In the genomic region with DNA sequence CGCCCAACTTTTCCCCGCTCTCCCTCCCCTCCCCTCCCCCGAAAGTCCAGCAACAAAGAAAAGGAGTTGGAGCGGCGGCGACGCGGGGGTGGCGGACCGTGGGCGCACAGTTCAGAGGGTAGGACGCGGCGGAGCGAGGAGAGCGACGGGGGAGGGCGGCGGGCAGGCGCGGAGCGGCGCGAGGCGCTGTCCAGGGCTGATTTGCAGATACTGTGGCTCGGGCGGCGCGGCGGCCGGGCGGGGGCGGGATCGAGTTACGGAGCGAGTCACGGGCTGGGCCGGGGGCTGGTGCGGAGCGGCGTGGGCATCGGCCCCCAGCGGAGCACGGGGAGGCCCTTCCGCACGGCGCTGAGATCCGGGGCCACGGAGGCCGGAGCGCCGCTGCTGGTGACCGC, we compare ENCODE assay signal across 8 mouse cellular contexts. TPM values are rescaled to one million over a fixed set of nuclear protein-coding genes. Genes with fewer than 3 reads are reported as not detected.
A peak's percentile ranks its signal among the peaks of the same experiment; 100 is the strongest.
DNase-seq lines count a peak whose midpoint lies in the region; ATAC-seq and TF ChIP-seq lines count a peak whose summit lies in the region.

No protein-coding gene starts in this region.

- H3K4me3 ChIP-seq in embryonic fibroblast, embryonic 13.5 days (ENCODE audit: insufficient read depth, low read length) = peak overlapping the region; percentile 88
- peak overlapping the region; percentile 66 for H3K4me3 ChIP-seq in heart, embryonic 12.5 days
- H3K4me3 ChIP-seq in kidney, embryonic 14.5 days (ENCODE audit: low read length) = peak overlapping the region; percentile 97
- peak overlapping the region; percentile 80 to 85 for H3K4me3 ChIP-seq in liver, embryonic 14.5 days (ENCODE audit: insufficient read depth in 1 of 2, low read depth in 2 of 2, low read length in 2 of 2)
- H3K4me3 ChIP-seq in stomach, embryonic 16.5 days (replicated peaks; ENCODE audit: low read length) = peak overlapping the region; percentile 84

- no peaks in the 10 kb centered on the region for H3K27me3 ChIP-seq in heart, embryonic 12.5 days (replicated peaks)
- no peaks in the 10 kb centered on the region for H3K27me3 ChIP-seq in kidney, embryonic 14.5 days (ENCODE audit: control insufficient read depth, insufficient read depth, low read length)
- no peaks in the 10 kb centered on the region for H3K27me3 ChIP-seq in liver, embryonic 14.5 days (ENCODE audit: control insufficient read depth, insufficient read depth, low read length)
- no peaks in the 10 kb centered on the region for H3K27me3 ChIP-seq in stomach, embryonic 16.5 days (ENCODE audit: control insufficient read depth, insufficient read depth, low read length)

- no peaks in the 10 kb centered on the region for H3K9me3 ChIP-seq in heart, embryonic 12.5 days (replicated peaks)
- H3K9me3 ChIP-seq in kidney, embryonic 14.5 days (ENCODE audit: control insufficient read depth, low read length) = no peaks in the 10 kb centered on the region
- H3K9me3 ChIP-seq in liver, embryonic 14.5 days (ENCODE audit: control insufficient read depth, low read length) = no peaks in the 10 kb centered on the region
- no peaks in the 10 kb centered on the region for H3K9me3 ChIP-seq in stomach, embryonic 16.5 days (replicated peaks; ENCODE audit: control insufficient read depth, low read length)

- no peaks in the 10 kb centered on the region for H3K4me1 ChIP-seq in embryonic fibroblast, embryonic 13.5 days (ENCODE audit: control insufficient read depth, insufficient read depth, low read length)
- peaks cover 18% of the 10 kb centered on the region for H3K4me1 ChIP-seq in heart, embryonic 12.5 days (replicated peaks)
- H3K4me1 ChIP-seq in kidney, embryonic 14.5 days (ENCODE audit: control insufficient read depth, insufficient read depth, low read length) = peaks cover 8% of the 10 kb centered on the region; the same call in 1 of the 2 replicates
- H3K4me1 ChIP-seq in liver, embryonic 14.5 days (replicated peaks; ENCODE audit: control insufficient read depth in 2 of 2, insufficient read depth in 2 of 2, low read length in 1 of 2) = peaks cover 0 to 8% of the 10 kb centered on the region in 2 experiments; a peak in 3 of 4 replicates
- peaks cover 7% of the 10 kb centered on the region; the same call in 1 of the 2 replicates for H3K4me1 ChIP-seq in stomach, embryonic 16.5 days (ENCODE audit: control insufficient read depth, insufficient read depth, low read length)

- 1% methylated on average over 37 of the region's 53 CpGs for WGBS in heart, embryonic 12.5 days
- WGBS in kidney, embryonic 14.5 days = 2% methylated on average over 29 of the region's 53 CpGs
- under 1% methylated on average over 30 of the region's 53 CpGs for WGBS in liver, embryonic 14.5 days (ENCODE audit: insufficient replicate concordance)
- WGBS in stomach, embryonic 16.5 days = under 1% methylated on average over 41 of the region's 53 CpGs

- peak; percentile 41; the same call in 1 of the 2 replicates for TF ChIP-seq POLR2A in embryonic fibroblast, embryonic 13.5 days (IDR thresholded peaks at IDR 0.05; ENCODE audit: low read depth, low read length)

- H3K27ac ChIP-seq in embryonic fibroblast, embryonic 13.5 days (ENCODE audit: insufficient read depth, low read length) = peak overlapping the region; percentile 57
- H3K27ac ChIP-seq in heart, embryonic 12.5 days (ENCODE audit: poor library complexity, severe bottlenecking) = peak overlapping the region; percentile 96
- H3K27ac ChIP-seq in kidney, embryonic 14.5 days (ENCODE audit: low read depth, low read length) = peak overlapping the region; percentile 99
- peak overlapping the region; percentile 55 for H3K27ac ChIP-seq in liver, embryonic 14.5 days
- peak overlapping the region; percentile 96 for H3K27ac ChIP-seq in stomach, embryonic 16.5 days (ENCODE audit: low read length)

- no peak for TF ChIP-seq CTCF in embryonic fibroblast, embryonic 13.5 days (IDR thresholded peaks at IDR 0.05; ENCODE audit: borderline replicate concordance, insufficient read depth, low read length)
- no peak for TF ChIP-seq CTCF in liver, embryonic 14.5 days (IDR thresholded peaks at IDR 0.05; ENCODE audit: low read depth)

- peak overlapping the region; percentile 67 for H3K4me2 ChIP-seq in heart, embryonic 12.5 days
- peak overlapping the region; percentile 64 for H3K4me2 ChIP-seq in kidney, embryonic 14.5 days (replicated peaks; ENCODE audit: low read depth, low read length)
- H3K4me2 ChIP-seq in liver, embryonic 14.5 days (ENCODE audit: low read depth) = peak overlapping the region; percentile 81
- H3K4me2 ChIP-seq in stomach, embryonic 16.5 days (ENCODE audit: low read depth, low read length) = peak overlapping the region; percentile 72

- peak; percentile 76 for DNase-seq in CD4-positive helper T cell, adult 2 months (ENCODE audit: low read depth, low spot score)
- peak; percentile 87 to 90 for DNase-seq in adrenal gland, postnatal 36 days
- DNase-seq in liver, embryonic 14.5 days (ENCODE audit: low read depth in 3 of 3, low spot score in 3 of 3) = peak; percentile 31 to 42 (median 41)
- DNase-seq in natural killer cell, adult 2 months (ENCODE audit: low spot score in 2 of 2) = peak; percentile 22 to 56

- H3K36me3 ChIP-seq in heart, embryonic 12.5 days = peaks cover 23% of the 10 kb centered on the region
- peaks cover 27% of the 10 kb centered on the region for H3K36me3 ChIP-seq in kidney, embryonic 14.5 days (ENCODE audit: control insufficient read depth, insufficient read depth, low read length)
- no peaks in the 10 kb centered on the region for H3K36me3 ChIP-seq in liver, embryonic 14.5 days (replicated peaks; ENCODE audit: control insufficient read depth, insufficient read depth, low read depth)
- H3K36me3 ChIP-seq in stomach, embryonic 16.5 days (ENCODE audit: control insufficient read depth, insufficient read depth, low read length) = peaks cover 13% of the 10 kb centered on the region

- no peak for TF ChIP-seq EP300 in liver, embryonic 14.5 days (IDR thresholded peaks at IDR 0.05; ENCODE audit: low read depth)

- ATAC-seq in heart, embryonic 12.5 days (ENCODE audit: insufficient number of reproducible peaks, low FRiP score) = peak; percentile 85
- peak; percentile 94 for ATAC-seq in kidney, embryonic 14.5 days (ENCODE audit: low FRiP score, low TSS enrichment)
- ATAC-seq in liver, embryonic 14.5 days (ENCODE audit: insufficient read depth) = peak; percentile 86
- ATAC-seq in stomach, embryonic 16.5 days (ENCODE audit: insufficient read depth, low FRiP score) = peak; percentile 89

- H3K9ac ChIP-seq in heart, embryonic 12.5 days = peak overlapping the region; percentile 82
- peak overlapping the region; percentile 95 for H3K9ac ChIP-seq in kidney, embryonic 14.5 days (ENCODE audit: low read depth, low read length)
- peak overlapping the region; percentile 71 for H3K9ac ChIP-seq in liver, embryonic 14.5 days (replicated peaks)
- H3K9ac ChIP-seq in stomach, embryonic 16.5 days (ENCODE audit: low read length) = peak overlapping the region; percentile 95

RNA-seq across cellular contexts. Expression of gene Rest, which starts 0.4 kb away (rescaled TPM):
- total RNA-seq in adrenal gland, postnatal 36 days (2021) = 10 to 100 TPM; 24.8 to 26.8 TPM
- polyA plus RNA-seq in embryonic fibroblast, embryonic 13.5 days (2011; ENCODE audit: insufficient read length, low read depth, missing spikeins) = 31.1 and 36.4 TPM in 2 replicates
- 31.0 and 32.2 TPM in 2 replicates for polyA plus RNA-seq in heart, embryonic 12.5 days (2016; fragmentation: Nextera tagmentation; extraction: Ambion mirVana)
- polyA plus RNA-seq in kidney, embryonic 14.5 days (2014; fragmentation: Nextera tagmentation; extraction: Ambion mirVana) = 38.2 and 54.2 TPM in 2 replicates
- 2.6 and 3.5 TPM in 2 replicates for polyA plus RNA-seq in liver, embryonic 14.5 days (2012; rRNA removed)
- polyA plus RNA-seq in liver, embryonic 14.5 days (2014; fragmentation: Nextera tagmentation; extraction: Ambion mirVana) = 6.6 and 6.8 TPM in 2 replicates
- 21.3 and 22.5 TPM in 2 replicates for polyA plus RNA-seq in stomach, embryonic 16.5 days (2015; fragmentation: Nextera tagmentation; extraction: Ambion mirVana)

RNA-seq across cellular contexts. Expression of gene Noa1, which starts 44.2 kb away (rescaled TPM):
- total RNA-seq in adrenal gland, postnatal 36 days (2021) = 10 to 100 TPM; 26.0 to 30.0 TPM
- 13.7 and 15.7 TPM in 2 replicates for polyA plus RNA-seq in embryonic fibroblast, embryonic 13.5 days (2011; ENCODE audit: insufficient read length, low read depth, missing spikeins)
- polyA plus RNA-seq in heart, embryonic 12.5 days (2016; fragmentation: Nextera tagmentation; extraction: Ambion mirVana) = 22.9 and 23.0 TPM in 2 replicates
- polyA plus RNA-seq in kidney, embryonic 14.5 days (2014; fragmentation: Nextera tagmentation; extraction: Ambion mirVana) = 31.5 and 33.2 TPM in 2 replicates
- 9.3 and 11.4 TPM in 2 replicates for polyA plus RNA-seq in liver, embryonic 14.5 days (2012; rRNA removed)
- 14.0 and 16.1 TPM in 2 replicates for polyA plus RNA-seq in liver, embryonic 14.5 days (2014; fragmentation: Nextera tagmentation; extraction: Ambion mirVana)
- 23.2 TPM in 2 replicates for polyA plus RNA-seq in stomach, embryonic 16.5 days (2015; fragmentation: Nextera tagmentation; extraction: Ambion mirVana)

RNA-seq across cellular contexts. Expression of gene Polr2b, which starts 44.3 kb away (rescaled TPM):
- total RNA-seq in adrenal gland, postnatal 36 days (2021) = 10 to 100 TPM; 55.9 to 93.4 TPM
- polyA plus RNA-seq in embryonic fibroblast, embryonic 13.5 days (2011; ENCODE audit: insufficient read length, low read depth, missing spikeins) = 84.9 and 88.8 TPM in 2 replicates
- polyA plus RNA-seq in heart, embryonic 12.5 days (2016; fragmentation: Nextera tagmentation; extraction: Ambion mirVana) = 46.1 and 49.9 TPM in 2 replicates
- polyA plus RNA-seq in kidney, embryonic 14.5 days (2014; fragmentation: Nextera tagmentation; extraction: Ambion mirVana) = 55.8 and 77.5 TPM in 2 replicates
- 15.0 and 25.7 TPM in 2 replicates for polyA plus RNA-seq in liver, embryonic 14.5 days (2012; rRNA removed)
- 33.6 and 34.8 TPM in 2 replicates for polyA plus RNA-seq in liver, embryonic 14.5 days (2014; fragmentation: Nextera tagmentation; extraction: Ambion mirVana)
- 51.1 and 52.8 TPM in 2 replicates for polyA plus RNA-seq in stomach, embryonic 16.5 days (2015; fragmentation: Nextera tagmentation; extraction: Ambion mirVana)

RNA-seq across cellular contexts. Expression of gene Spink2, which starts 54.4 kb away (rescaled TPM):
- total RNA-seq in adrenal gland, postnatal 36 days (2021) = under 1 TPM in 1 of 2 experiments, not detected in 1; 0.49 TPM
- 1.8 and 2.2 TPM in 2 replicates for polyA plus RNA-seq in embryonic fibroblast, embryonic 13.5 days (2011; ENCODE audit: insufficient read length, low read depth, missing spikeins)
- polyA plus RNA-seq in heart, embryonic 12.5 days (2016; fragmentation: Nextera tagmentation; extraction: Ambion mirVana) = 7.3 and 7.9 TPM in 2 replicates
- 1.6 and 1.7 TPM in 2 replicates for polyA plus RNA-seq in kidney, embryonic 14.5 days (2014; fragmentation: Nextera tagmentation; extraction: Ambion mirVana)
- polyA plus RNA-seq in liver, embryonic 14.5 days (2012; rRNA removed) = 0.07 TPM in 1 of 2 replicates, not detected in the other
- not detected in 2 replicates for polyA plus RNA-seq in liver, embryonic 14.5 days (2014; fragmentation: Nextera tagmentation; extraction: Ambion mirVana)
- polyA plus RNA-seq in stomach, embryonic 16.5 days (2015; fragmentation: Nextera tagmentation; extraction: Ambion mirVana) = 1.3 and 3.2 TPM in 2 replicates

Comparison
In these comparisons a context has a peak if more than half of its experiments do, and no peak if none do; other contexts are left out.
1. Peak in every context shown above with its lines: DNase-seq, ATAC-seq, H3K4me3 ChIP-seq and H3K27ac ChIP-seq.